Mouse (Mus musculus): ENCODE data around the gene Dusp2.

DNA sequence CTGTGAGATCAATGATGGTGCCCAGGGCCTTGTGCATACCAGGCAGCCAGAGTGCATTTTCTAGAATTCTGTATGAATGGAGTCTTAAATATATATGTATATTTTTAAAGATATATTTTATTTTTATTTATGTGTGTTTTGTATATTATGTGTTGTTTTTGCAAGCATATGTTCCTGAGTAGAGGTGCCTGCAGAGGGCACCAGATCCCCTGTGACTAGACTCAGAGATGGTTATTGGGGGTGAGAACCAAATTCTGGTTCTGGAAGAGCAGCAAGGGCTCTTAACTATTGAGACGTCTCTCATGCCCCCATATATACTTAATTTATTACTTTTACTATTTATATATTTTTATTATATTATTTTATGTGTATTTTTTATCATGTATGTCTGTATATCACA, 24.8 kb upstream of the Dusp2 start:
- TF ChIP-seq CTCF (IDR thresholded peaks at IDR 0.05; ENCODE audit: low read depth) (peak; percentile 11; the same call in 1 of the 2 replicates), EP300 (IDR thresholded peaks at IDR 0.05; ENCODE audit: low read depth) (no peak)

Data from liver, postnatal 0 days (tissue).